Mouse (Mus musculus) adrenal gland, postnatal 10 days (tissue): Measurements from ENCODE around the gene Oosp2. TPM values are rescaled to one million over a fixed set of nuclear protein-coding genes. Genes with fewer than 3 reads are reported as not detected.

Experiments used
- DNase-seq: peaks from one replicate; pipeline ENCODE4 v3.0.0; 2021; ENCODE audit warnings: mixed read lengths
- total RNA-seq, 2 experiments: library from RNA; stranded (reverse); gene quantifications; 2 replicates each; pipeline ENCODE4 v1.2.3; 2021

The Oosp2 gene
- total RNA-seq, 2 experiments from 2014 or later, result not detected

DNA sequence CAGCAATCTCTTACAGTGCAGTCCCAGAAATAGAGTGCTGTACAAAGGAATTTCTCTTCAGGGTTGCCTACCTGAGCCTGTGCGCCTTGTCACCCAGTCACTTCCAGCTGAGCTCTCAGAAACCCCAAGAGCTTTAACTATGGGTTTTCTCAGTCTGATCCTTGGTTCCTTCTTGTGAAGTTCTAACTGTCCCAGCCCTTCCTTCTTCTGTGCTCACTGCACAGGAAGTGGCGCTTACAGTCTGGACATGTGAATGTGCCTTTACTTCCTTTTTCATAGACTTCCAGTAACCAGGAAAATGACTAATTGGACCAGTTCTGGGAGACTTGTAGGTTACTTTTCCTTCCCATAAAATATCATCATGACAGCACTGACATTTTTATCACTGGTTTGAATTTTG lies 55.8 kb downstream of the Oosp2 start, which contains the start of gene Ms4a6d:
Gene Ms4a6d (minus strand): TSS at position 247 of the 400 bp plus-strand sequence.
- DNase-seq, result no peak

GRCm38 (mm10) chr19:11602026-11602425 lies 58.3 kb downstream of the Oosp2 start:
- DNase-seq, result peak; percentile 18

- DNase-seq, result no peak
Measured at GRCm38 (mm10) chr19:11601349-11601748, 59.0 kb downstream of the Oosp2 start.

Other genes with a start within 250 kb of the Oosp2 start
- gene Ms4a4b, start 217.0 kb downstream of the Oosp2 start, total RNA-seq, result 1 to 10 TPM; 8.4 to 9.8 TPM
- gene Ms4a6c, start 191.2 kb downstream of the Oosp2 start, total RNA-seq, result 1 to 10 TPM; 4.7 to 8.4 TPM
- 1 to 10 TPM in 1 of 2 experiments, under 1 TPM in 1; 1.00 to 1.1 TPM for gene Gm8369, start 174.6 kb downstream of the Oosp2 start, total RNA-seq
- 1 to 10 TPM; 5.0 to 8.3 TPM for gene Ms4a6b, start 144.0 kb downstream of the Oosp2 start, total RNA-seq
- gene Ms4a4d, start 123.8 kb downstream of the Oosp2 start, total RNA-seq, result 1 to 10 TPM; 1.1 to 1.5 TPM
- 1 to 10 TPM; 2.7 to 3.8 TPM for gene Ms4a6d, start 55.7 kb downstream of the Oosp2 start, total RNA-seq
- gene Ms4a2, start 36.8 kb downstream of the Oosp2 start, total RNA-seq, result under 1 TPM; 0.12 to 0.24 TPM
- under 1 TPM in 1 of 2 experiments, not detected in 1; 0.63 TPM for gene Ms4a3, start 19.7 kb downstream of the Oosp2 start, total RNA-seq
- 1 to 10 TPM in 1 of 2 experiments, not detected in 1; 1.2 TPM for gene Oosp1, start 30.6 kb upstream of the Oosp2 start, total RNA-seq
- not detected for gene Oosp3, start 36.5 kb upstream of the Oosp2 start, total RNA-seq
- not detected for gene Gif, start 87.0 kb upstream of the Oosp2 start, total RNA-seq
- 10 to 100 TPM; 71.8 to 74.5 TPM for gene Mrpl16, start 109.8 kb upstream of the Oosp2 start, total RNA-seq
- gene Stx3, start 158.8 kb upstream of the Oosp2 start, total RNA-seq, result 1 to 10 TPM; 5.8 to 7.3 TPM
- not detected for gene Olfr1417, start 178.7 kb upstream of the Oosp2 start, total RNA-seq
- not detected for gene Olfr1418, start 200.5 kb upstream of the Oosp2 start, total RNA-seq
- gene Olfr1419, start 214.5 kb upstream of the Oosp2 start, total RNA-seq, result not detected
- gene Olfr1420, start 226.0 kb upstream of the Oosp2 start, total RNA-seq, result not detected